Mouse (Mus musculus): ENCODE measurements around the gene Fstl1.

DNA sequence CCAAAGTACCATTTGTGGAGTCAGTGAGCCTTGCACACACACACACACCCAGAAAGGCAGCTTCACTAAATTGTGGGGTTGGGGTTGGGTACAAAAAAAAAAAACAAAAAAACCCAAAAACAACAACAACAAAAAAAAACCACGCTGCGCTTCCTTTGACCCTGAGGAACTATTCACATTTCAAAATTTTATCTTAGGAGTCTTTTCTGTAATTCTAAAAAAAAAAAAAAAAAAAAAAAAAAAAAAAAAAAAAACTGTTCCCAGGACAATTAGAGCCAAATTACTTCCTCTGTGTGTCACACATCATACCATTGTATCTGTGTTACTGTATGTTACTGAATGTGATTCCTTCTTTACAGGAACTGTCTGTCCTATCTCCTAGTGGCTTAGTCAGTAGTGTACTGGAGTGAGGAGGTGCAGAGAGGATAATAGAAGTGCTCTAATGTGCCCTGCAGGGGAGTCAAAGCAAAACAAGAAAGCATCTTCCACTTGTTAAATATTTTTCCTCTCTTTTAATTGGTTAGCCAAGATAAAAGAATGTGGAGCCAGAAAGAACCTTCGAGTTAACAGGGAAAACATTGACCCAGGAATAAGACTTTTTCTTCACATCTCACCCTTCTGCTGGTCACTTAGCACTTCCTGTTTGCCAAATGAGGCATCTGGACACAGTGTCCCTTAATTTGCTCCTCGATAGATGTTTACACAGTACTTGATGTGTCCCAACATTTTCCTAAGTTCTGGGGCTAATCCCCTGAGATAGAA, 93.0 kb downstream of the Fstl1 start:
- TF ChIP-seq POLR2A (IDR thresholded peaks at IDR 0.05; ENCODE audit: low read depth, low read length) (no peak; the same call in 1 of the 2 replicates), CTCF (conservative IDR thresholded peaks at IDR 0.05 in 1 of 2, IDR thresholded peaks at IDR 0.05 in 1 of 2; ENCODE audit: low read depth in 2 of 2, low read length in 2 of 2) (no peak), TBP (conservative IDR thresholded peaks at IDR 0.05; ENCODE audit: low read depth, low read length) (no peak), NELFE (IDR thresholded peaks at IDR 0.05; ENCODE audit: low read depth, low read length) (no peak), MAX (IDR thresholded peaks at IDR 0.05; ENCODE audit: low read length) (no peak), E2F4 (IDR thresholded peaks at IDR 0.05; ENCODE audit: insufficient replicate concordance, low read depth, low read length) (no peak), EP300 (IDR thresholded peaks at IDR 0.05; ENCODE audit: low read length) (0 out of 2 replicates have a peak, but pooled peaks have one; percentile 13), ZC3H11A (IDR thresholded peaks at IDR 0.05; ENCODE audit: low read depth, low read length) (no peak), UBTF (IDR thresholded peaks at IDR 0.05; ENCODE audit: low read depth, low read length) (no peak), ETS1 (conservative IDR thresholded peaks at IDR 0.05; ENCODE audit: low read depth, low read length) (no peak), ZNF384 (IDR thresholded peaks at IDR 0.05; ENCODE audit: low read depth, low read length) (peak; percentile 94), SIN3A (IDR thresholded peaks at IDR 0.05; ENCODE audit: low read length) (peak; percentile 2; the same call in 1 of the 2 replicates), RCOR1 (conservative IDR thresholded peaks at IDR 0.05; ENCODE audit: low read depth, low read length) (no peak), GABPA (IDR thresholded peaks at IDR 0.05; ENCODE audit: insufficient replicate concordance, low read depth, low read length) (no peak)
